Mouse (Mus musculus): ENCODE measurements around the gene Dock2.

DNA sequence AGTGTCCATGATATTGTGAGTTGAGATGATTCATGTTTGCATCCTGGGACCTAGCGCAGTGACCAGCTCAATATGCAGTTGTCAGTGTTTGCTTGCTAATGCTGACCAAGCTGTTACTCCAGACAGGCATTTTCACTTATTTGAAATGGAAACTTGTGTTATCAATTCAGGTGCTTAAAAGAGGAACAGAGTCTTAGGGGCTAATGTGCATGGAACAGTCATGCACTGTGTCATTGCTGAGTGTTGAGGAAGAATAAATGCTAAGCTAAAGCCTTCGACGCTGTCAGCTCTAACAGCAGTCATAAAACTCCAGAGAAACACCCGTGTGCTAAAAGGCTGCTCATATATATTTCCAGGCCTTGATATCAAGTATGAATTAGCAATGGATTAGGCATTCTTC lies 259.1 kb downstream of the Dock2 start:
- TF ChIP-seq EP300 (IDR thresholded peaks at IDR 0.05; ENCODE audit: low read length) (no peak), MYC (IDR thresholded peaks at IDR 0.05; ENCODE audit: low read depth, low read length) (no peak), CTCF (conservative IDR thresholded peaks at IDR 0.05 in 1 of 2, IDR thresholded peaks at IDR 0.05 in 1 of 2; ENCODE audit: low read depth in 2 of 2, low read length in 2 of 2) (no peak), ETS1 (conservative IDR thresholded peaks at IDR 0.05; ENCODE audit: low read depth, low read length) (no peak), JUND (conservative IDR thresholded peaks at IDR 0.05; ENCODE audit: low read depth, low read length) (no peak), USF2 (conservative IDR thresholded peaks at IDR 0.05; ENCODE audit: low read depth, low read length) (no peak), ZMIZ1 (IDR thresholded peaks at IDR 0.05; ENCODE audit: low read depth, low read length) (no peak), TBP (conservative IDR thresholded peaks at IDR 0.05; ENCODE audit: low read depth, low read length) (no peak), TCF12 (IDR thresholded peaks at IDR 0.05; ENCODE audit: low read depth, low read length) (no peak)
